Mouse (Mus musculus): ENCODE results near the gene Ccdc82. TPM values are rescaled to one million over a fixed set of nuclear protein-coding genes. Genes with fewer than 3 reads are reported as not detected.
A peak's percentile ranks its signal among the peaks of the same experiment; 100 is the strongest.

Gene Ccdc82
- 10.9 and 11.0 TPM in 2 replicates for polyA plus RNA-seq (2015; fragmentation: Nextera tagmentation; extraction: Ambion mirVana)

DNA sequence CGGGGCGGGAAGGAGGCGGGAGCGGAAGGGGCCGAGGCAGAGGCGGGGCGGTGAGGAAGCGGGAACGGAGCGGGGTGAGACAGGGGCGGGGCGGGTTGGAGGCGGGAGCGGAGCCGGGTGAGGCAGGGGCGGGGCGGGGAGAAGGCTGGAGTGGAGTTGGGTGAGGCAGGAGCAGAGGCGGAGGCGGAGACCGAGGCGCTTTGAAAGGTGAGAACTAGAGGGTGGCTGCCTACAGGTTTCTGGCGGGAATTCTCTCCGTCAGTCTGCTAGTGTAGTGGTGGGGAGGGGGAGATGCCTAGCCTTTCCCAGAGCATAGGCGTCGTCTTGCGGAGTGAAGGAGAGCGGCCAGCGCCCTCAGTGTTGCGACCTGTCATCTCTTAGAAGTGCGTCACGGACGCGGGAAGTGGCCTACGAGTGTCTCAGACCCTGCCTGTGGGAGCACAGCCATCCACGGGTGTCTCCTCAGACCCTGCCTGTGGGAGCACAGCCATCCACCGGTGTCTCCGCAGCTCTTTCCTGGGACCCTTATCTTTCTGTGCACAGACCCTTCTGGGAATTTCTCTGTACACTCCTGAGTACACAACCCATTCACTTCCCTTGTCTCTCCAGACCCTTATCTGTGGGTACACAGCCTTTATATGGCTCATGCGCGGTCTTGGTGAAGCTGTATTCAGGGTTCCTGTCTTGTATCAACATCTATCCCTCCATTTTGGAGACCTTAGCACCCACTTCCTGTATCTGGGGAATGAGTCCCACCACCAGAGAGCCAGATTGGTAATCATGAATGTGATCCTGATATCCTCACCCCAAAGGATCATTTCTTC lies at the start of gene Ccdc82:
TSS of gene Ccdc82 (plus strand) at position 141 of the 824 bp plus-strand sequence.
- ATAC-seq (replicated peaks): peak; percentile 95
- 3% methylated on average over 27 of the region's 39 CpGs for WGBS
- Histone ChIP-seq H3K4me2 (replicated peaks) (peak within 1 kb of the TSS; percentile 80), H3K9ac (replicated peaks) (peak within 1 kb of the TSS; percentile 74), H3K36me3 (no peaks in the 10 kb centered on the region), H3K27ac (replicated peaks) (peak within 1 kb of the TSS; percentile 79), H3K27me3 (no peaks in the 10 kb centered on the region), H3K4me1 (peaks cover 23% of the 10 kb centered on the region), H3K9me3 (no peaks in the 10 kb centered on the region), H3K4me3 (peak within 1 kb of the TSS; percentile 85)

DNA sequence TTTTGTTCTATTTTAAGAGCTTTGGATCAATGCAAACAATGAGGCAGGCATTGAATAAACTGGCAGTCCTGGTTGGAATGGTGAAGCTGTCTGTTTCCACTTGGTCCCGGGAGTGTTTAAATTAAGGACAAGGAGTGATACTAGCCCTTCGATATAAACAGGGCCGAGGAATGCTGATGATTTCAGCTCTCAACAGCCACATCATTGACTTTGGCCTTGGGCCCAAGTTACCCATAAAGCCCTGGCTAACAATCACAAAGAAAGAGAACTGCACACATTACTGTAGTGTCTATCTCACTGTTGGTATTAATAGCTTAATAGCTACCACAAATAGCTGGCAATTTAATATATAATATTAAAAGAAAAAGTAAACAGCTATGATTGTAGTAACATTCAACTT lies 46.7 kb upstream of the Ccdc82 start:
- Histone ChIP-seq H3K4me1 (no peaks in the 10 kb centered on the region), H3K9ac (replicated peaks) (no peak overlapping the region), H3K36me3 (no peaks in the 10 kb centered on the region), H3K4me3 (no peak overlapping the region), H3K4me2 (replicated peaks) (no peak overlapping the region), H3K27ac (replicated peaks) (no peak overlapping the region), H3K9me3 (no peaks in the 10 kb centered on the region), H3K27me3 (no peaks in the 10 kb centered on the region)
- 68% methylated on average over 3 of the region's 3 CpGs for WGBS
- ATAC-seq (replicated peaks): no peak

DNA sequence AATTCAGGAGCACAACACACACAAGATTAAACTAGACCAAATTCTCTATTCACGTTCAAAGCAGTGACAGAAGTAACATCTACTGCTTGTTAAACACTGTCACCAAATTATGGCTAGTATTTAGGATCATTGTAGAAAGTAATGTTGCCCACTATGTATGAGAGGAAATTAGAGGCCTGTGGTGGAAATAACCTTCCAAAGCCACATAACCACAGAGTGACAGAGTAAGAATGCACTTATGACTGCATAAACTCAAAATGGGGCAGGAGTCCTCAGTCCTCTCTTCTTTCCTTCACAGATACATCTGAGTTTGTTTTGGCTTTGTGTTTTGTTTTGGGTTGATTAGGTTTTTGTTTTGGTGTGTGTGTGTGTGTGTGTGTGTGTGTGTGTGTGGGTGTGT lies 43.6 kb upstream of the Ccdc82 start:
- Histone ChIP-seq H3K4me1 (no peaks in the 10 kb centered on the region), H3K27me3 (no peaks in the 10 kb centered on the region), H3K9ac (replicated peaks) (no peak overlapping the region), H3K4me2 (replicated peaks) (no peak overlapping the region), H3K36me3 (no peaks in the 10 kb centered on the region), H3K27ac (replicated peaks) (no peak overlapping the region), H3K4me3 (no peak overlapping the region), H3K9me3 (no peaks in the 10 kb centered on the region)
- ATAC-seq (replicated peaks): no peak
- 90% methylated on average over 1 of the region's 1 CpGs for WGBS

- Histone ChIP-seq H3K9ac (replicated peaks) (no peak overlapping the region), H3K4me1 (no peaks in the 10 kb centered on the region), H3K27ac (replicated peaks) (no peak overlapping the region), H3K9me3 (no peaks in the 10 kb centered on the region), H3K27me3 (no peaks in the 10 kb centered on the region), H3K36me3 (no peaks in the 10 kb centered on the region), H3K4me2 (replicated peaks) (no peak overlapping the region), H3K4me3 (no peak overlapping the region)
- ATAC-seq (replicated peaks): no peak
- whole genome bisulfite sequencing: 93% methylated on average over 5 of the region's 5 CpGs
These were observed 43.1 kb upstream of the Ccdc82 start for GRCm38 (mm10) chr9:13203681-13204080.

DNA sequence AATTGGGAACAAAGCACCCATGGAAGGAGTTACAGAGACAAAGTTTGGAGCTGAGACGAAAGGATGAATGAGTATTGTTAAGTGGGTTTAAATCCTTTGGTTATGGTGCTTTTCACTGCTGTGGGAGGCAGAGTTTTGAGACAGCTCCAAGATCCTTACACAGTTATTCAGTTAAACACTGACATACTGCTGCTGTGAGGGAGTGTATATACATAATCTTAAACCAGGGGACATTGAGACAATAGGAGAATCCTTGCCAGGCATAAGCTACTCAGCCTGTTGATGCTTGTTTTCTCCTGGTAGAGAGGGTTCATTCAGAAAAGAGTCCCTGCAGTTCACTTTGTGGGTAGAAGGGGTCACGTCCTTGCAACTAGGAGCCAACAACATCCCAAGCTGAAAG lies 40.4 kb upstream of the Ccdc82 start:
- Histone ChIP-seq H3K27ac (replicated peaks) (no peak overlapping the region), H3K4me2 (replicated peaks) (no peak overlapping the region), H3K9me3 (no peaks in the 10 kb centered on the region), H3K27me3 (no peaks in the 10 kb centered on the region), H3K36me3 (no peaks in the 10 kb centered on the region), H3K4me1 (no peaks in the 10 kb centered on the region), H3K9ac (replicated peaks) (no peak overlapping the region), H3K4me3 (no peak overlapping the region)
- no peak for ATAC-seq (replicated peaks)
- 39% methylated on average over 2 of the region's 2 CpGs for WGBS

- no peaks in the 10 kb centered on the region for H3K4me1 ChIP-seq
- H3K4me3 ChIP-seq: no peak overlapping the region
- no peak overlapping the region for H3K27ac ChIP-seq (replicated peaks)
- no peak overlapping the region for H3K4me2 ChIP-seq (replicated peaks)
- ATAC-seq (replicated peaks): no peak
- WGBS: 85% methylated on average over 1 of the region's 1 CpGs
- no peaks in the 10 kb centered on the region for H3K9me3 ChIP-seq
- no peak overlapping the region for H3K9ac ChIP-seq (replicated peaks)
- no peaks in the 10 kb centered on the region for H3K27me3 ChIP-seq
- H3K36me3 ChIP-seq: no peaks in the 10 kb centered on the region
These were observed 20.9 kb upstream of the Ccdc82 start for GRCm38 (mm10) chr9:13225872-13226271.

DNA sequence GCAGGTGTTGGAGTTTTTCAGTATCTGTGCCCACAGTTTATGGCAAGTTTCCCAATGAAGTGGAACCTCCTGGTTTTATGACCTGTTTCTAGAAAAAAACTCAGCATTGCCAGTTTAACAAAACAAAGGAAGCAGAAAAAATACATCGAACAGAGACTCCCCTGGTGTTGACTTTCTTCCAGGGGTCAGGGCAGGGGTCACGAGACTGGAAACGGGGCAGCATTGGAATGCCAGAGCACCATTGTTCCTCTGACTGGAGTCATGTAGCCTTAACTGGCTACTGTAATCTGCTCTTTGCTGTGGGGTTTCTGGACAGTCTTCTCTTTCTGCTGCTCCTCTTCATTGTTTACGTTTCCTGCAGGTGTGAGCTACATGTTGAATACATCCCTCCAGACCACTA lies 16.2 kb upstream of the Ccdc82 start:
- Histone ChIP-seq H3K27me3 (no peaks in the 10 kb centered on the region), H3K9me3 (no peaks in the 10 kb centered on the region), H3K27ac (replicated peaks) (no peak overlapping the region), H3K4me3 (no peak overlapping the region), H3K4me1 (no peaks in the 10 kb centered on the region; the same call in 1 of the 2 replicates), H3K4me2 (replicated peaks) (no peak overlapping the region), H3K9ac (replicated peaks) (no peak overlapping the region; the same call in 1 of the 2 replicates), H3K36me3 (no peaks in the 10 kb centered on the region)
- 18% methylated on average over 4 of the region's 4 CpGs for WGBS
- ATAC-seq (replicated peaks): no peak

DNA sequence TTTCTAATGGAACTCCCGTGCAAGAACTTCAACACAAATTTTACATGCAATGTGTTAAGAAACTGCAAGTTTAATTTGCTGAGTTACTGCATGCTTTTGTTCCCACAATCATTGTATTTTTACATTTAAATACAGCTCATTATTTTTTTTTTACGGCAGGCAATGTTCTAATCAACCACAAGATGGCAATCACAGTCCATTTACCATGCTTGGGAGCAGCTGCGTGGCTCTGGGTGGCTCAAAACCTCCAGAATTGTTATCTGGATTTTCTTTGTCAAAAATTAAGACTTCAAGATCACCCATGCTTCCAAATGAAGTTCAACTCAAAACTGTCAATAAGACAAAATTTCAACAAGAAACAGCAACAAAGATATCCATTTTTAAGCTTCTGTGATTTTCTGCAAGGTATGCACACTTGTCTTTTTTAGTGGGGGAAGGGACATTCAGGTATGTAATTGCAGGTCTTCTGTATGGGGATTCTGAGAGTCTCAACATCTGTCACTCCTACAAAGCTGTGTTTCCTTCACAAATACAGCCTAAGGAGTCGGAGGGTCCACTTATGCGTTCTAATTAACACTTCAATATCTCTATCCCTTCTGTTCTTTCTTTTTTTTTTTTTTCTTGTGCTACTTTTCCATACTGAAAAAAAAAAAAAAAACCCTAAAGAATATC lies 15.1 kb upstream of the Ccdc82 start:
- H3K27me3 ChIP-seq: no peaks in the 10 kb centered on the region
- no peaks in the 10 kb centered on the region for H3K36me3 ChIP-seq
- H3K4me2 ChIP-seq (replicated peaks): no peak overlapping the region
- H3K9me3 ChIP-seq: no peaks in the 10 kb centered on the region
- no peak overlapping the region for H3K4me3 ChIP-seq
- peak; percentile 79 for ATAC-seq (replicated peaks)
- no peaks in the 10 kb centered on the region; the same call in 1 of the 2 replicates for H3K4me1 ChIP-seq
- WGBS: 11% methylated on average over 5 of the region's 5 CpGs
- no peak overlapping the region for H3K9ac ChIP-seq (replicated peaks)
- H3K27ac ChIP-seq (replicated peaks): no peak overlapping the region

DNA sequence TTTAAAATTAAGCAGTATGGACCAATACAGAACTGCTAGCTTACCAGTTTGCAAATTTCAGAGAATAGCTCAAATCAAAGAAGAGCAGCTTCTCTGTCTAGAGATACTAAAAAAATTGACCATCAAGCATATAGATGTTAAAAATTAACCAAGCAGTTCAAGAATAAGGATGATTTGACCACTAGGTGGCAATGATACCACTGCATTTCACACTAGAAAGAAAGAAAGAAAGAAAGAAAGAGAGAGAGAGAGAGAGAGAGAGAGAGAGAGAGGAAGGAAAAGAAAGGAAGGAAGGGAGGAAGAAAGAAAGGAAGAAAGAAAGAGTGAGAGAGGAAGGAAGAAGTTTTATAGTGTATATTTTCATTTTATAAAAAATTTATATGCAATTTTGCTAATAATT lies 4.4 kb upstream of the Ccdc82 start:
- H3K27me3 ChIP-seq: no peaks in the 10 kb centered on the region
- no peak for ATAC-seq (replicated peaks)
- no peak overlapping the region for H3K4me3 ChIP-seq
- no peak overlapping the region for H3K4me2 ChIP-seq (replicated peaks)
- no peak overlapping the region for H3K9ac ChIP-seq (replicated peaks)
- H3K4me1 ChIP-seq: peaks cover 18% of the 10 kb centered on the region
- no peaks in the 10 kb centered on the region for H3K9me3 ChIP-seq
- no peaks in the 10 kb centered on the region for H3K36me3 ChIP-seq
- H3K27ac ChIP-seq (replicated peaks): no peak overlapping the region

DNA sequence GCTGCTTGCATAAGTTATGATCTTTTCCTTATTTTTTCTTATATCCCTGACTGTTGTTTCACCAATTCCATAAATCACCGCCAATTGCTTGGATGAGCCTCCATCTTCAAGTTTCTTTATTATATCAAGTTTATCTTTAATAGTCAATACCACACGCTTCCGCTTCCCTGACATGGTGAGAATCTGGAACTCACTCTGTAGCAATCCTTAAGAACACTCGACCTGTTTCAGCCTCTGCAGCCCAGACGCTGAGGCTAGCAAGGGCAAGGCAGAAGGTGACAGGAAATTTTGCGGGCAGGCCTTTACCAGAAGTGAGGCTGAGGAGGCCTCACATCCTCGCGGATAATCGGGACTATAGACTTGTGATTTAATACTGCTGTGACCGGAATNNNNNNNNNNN lies 1.3 kb upstream of the Ccdc82 start, which contains the start of gene Jrkl:
TSS of gene Jrkl (minus strand) at position 349 of the 400 bp plus-strand sequence.
- Histone ChIP-seq H3K4me1 (peaks cover 23% of the 10 kb centered on the region), H3K27ac (replicated peaks) (peak within 1 kb of the TSS; percentile 69), H3K4me2 (replicated peaks) (peak within 1 kb of the TSS; percentile 61), H3K9me3 (no peaks in the 10 kb centered on the region), H3K27me3 (no peaks in the 10 kb centered on the region), H3K9ac (replicated peaks) (peak within 1 kb of the TSS; percentile 53), H3K4me3 (peak within 1 kb of the TSS; percentile 85), H3K36me3 (no peaks in the 10 kb centered on the region)
- ATAC-seq (replicated peaks): no peak; the same call in 1 of the 2 replicates
- 6% methylated on average over 10 of the region's 10 CpGs for WGBS

- no peak overlapping the region for H3K4me2 ChIP-seq (replicated peaks)
- H3K9me3 ChIP-seq: no peaks in the 10 kb centered on the region
- H3K4me1 ChIP-seq: peaks cover 23% of the 10 kb centered on the region
- no peak overlapping the region for H3K9ac ChIP-seq (replicated peaks)
- H3K4me3 ChIP-seq: no peak overlapping the region
- ATAC-seq (replicated peaks): no peak
- H3K36me3 ChIP-seq: no peaks in the 10 kb centered on the region
- no peak overlapping the region for H3K27ac ChIP-seq (replicated peaks)
- H3K27me3 ChIP-seq: no peaks in the 10 kb centered on the region
- WGBS: 92% methylated on average over 4 of the region's 4 CpGs
These were observed 1.3 kb downstream of the Ccdc82 start for GRCm38 (mm10) chr9:13248104-13248503.

DNA sequence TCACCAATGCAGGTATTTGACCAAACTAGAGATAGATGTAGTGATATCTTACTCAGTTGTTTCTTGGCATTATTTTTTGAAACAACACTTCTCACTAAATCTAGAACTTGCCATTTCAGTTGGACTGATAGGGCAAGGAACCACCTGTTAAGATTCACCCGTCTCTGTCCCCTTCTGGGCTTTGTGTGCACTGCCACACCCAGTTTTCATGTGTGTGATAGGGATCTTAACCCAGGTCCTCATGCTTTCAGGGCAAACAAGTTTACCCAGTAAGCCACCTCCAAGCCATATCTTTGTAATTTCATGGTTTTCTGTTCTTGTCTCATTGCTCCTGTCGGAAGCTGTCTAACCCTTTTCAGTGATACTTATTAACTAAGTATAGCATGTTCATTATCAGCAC lies 4.5 kb downstream of the Ccdc82 start:
- Histone ChIP-seq H3K4me2 (replicated peaks) (no peak overlapping the region), H3K27ac (replicated peaks) (no peak overlapping the region), H3K9ac (replicated peaks) (no peak overlapping the region), H3K36me3 (no peaks in the 10 kb centered on the region), H3K9me3 (no peaks in the 10 kb centered on the region), H3K27me3 (no peaks in the 10 kb centered on the region), H3K4me3 (no peak overlapping the region), H3K4me1 (peaks cover 6% of the 10 kb centered on the region)
- WGBS: 87% methylated on average over 2 of the region's 2 CpGs
- ATAC-seq (replicated peaks): no peak

Measured in forebrain, embryonic 15.5 days (tissue).